Mouse (Mus musculus) bone marrow, adult 2 months (tissue): Measurements from ENCODE around the gene Hltf. TPM values are rescaled to one million over a fixed set of nuclear protein-coding genes. Genes with fewer than 3 reads are reported as not detected.

Experiments
- H3K27ac ChIP-seq: fragments of 200-500 bp; 2 replicates; pipeline ENCODE4 v1.5.1; 2012; ENCODE audit warnings: low read depth, mild to moderate bottlenecking, control low read depth, inconsistent platforms, low read length; ENCODE audit not compliant: control insufficient read depth, poor library complexity, insufficient read depth
- H3K4me1 ChIP-seq: fragments of 200-500 bp; 2 replicates; pipeline ENCODE4 v1.6.1; 2011; ENCODE audit warnings: low read length; ENCODE audit not compliant: control insufficient read depth, insufficient read depth
- H3K4me3 ChIP-seq: fragments of 200-500 bp; replicated peaks from 2 replicates; pipeline ENCODE3; 2011; ENCODE audit warnings: mild to moderate bottlenecking, low read depth, low read length, control low read depth; ENCODE audit not compliant: control insufficient read depth
- CTCF ChIP-seq: fragments of 200-500 bp; IDR thresholded peaks from 2 replicates; pipeline ENCODE4 v1.5.1; 2011; ENCODE audit warnings: low read length, control low read depth; ENCODE audit not compliant: control insufficient read depth, insufficient read depth
- POLR2A ChIP-seq: fragments of 200-500 bp; IDR thresholded peaks from 2 replicates; pipeline ENCODE4 v1.6.1; 2011; ENCODE audit warnings: low read depth, mild to moderate bottlenecking, control low read depth, low read length, borderline replicate concordance; ENCODE audit not compliant: control insufficient read depth
- WGBS: fragments of 180-500 bp; shearing (Covaris S2); methylation state at CpG from one replicate; pipeline ENCODE4 v1.1.7; 2018; 5-methylcytosine and 5-hydroxymethylcytosine counted together
- polyA plus RNA-seq: library from polyadenylated mRNA; stranded (reverse); fragments of >200 nt; gene quantifications from 2 replicates; pipeline ENCODE4 v1.2.4, GENCODE M21; 2011; ENCODE audit warnings: low replicate concordance; ENCODE audit not compliant: missing spikeins, insufficient read depth, insufficient read length

Gene Hltf
- polyA plus RNA-seq, 1 experiment = 17.8 TPM

- TF ChIP-seq POLR2A = no peak
- TF ChIP-seq CTCF = no peak
- H3K27ac ChIP-seq = no peak overlapping the region
Observed at GRCm38 (mm10) chr3:20144401-20144800, 86.8 kb downstream of the Hltf start.

GRCm38 (mm10) chr3:20145696-20146113, 88.1 kb downstream of the Hltf start:
- Histone ChIP-seq H3K27ac (no peak overlapping the region), H3K4me1 (no peaks in the 10 kb centered on the region; the same call in 1 of the 2 replicates), H3K4me3 (no peak overlapping the region)
- WGBS = 71% methylated on average over 1 of the region's 1 CpGs
- TF ChIP-seq POLR2A = no peak
- TF ChIP-seq CTCF = no peak

More at GRCm38 (mm10) chr3:20144401-20144800, 86.8 kb downstream of the Hltf start:
- H3K4me3 ChIP-seq = no peak overlapping the region
- no peaks in the 10 kb centered on the region; the same call in 1 of the 2 replicates for H3K4me1 ChIP-seq
- 83% methylated on average over 2 of the region's 2 CpGs for WGBS

GRCm38 (mm10) chr3:20146884-20147395, 89.3 kb downstream of the Hltf start:
- Histone ChIP-seq H3K4me1 (no peaks in the 10 kb centered on the region; the same call in 1 of the 2 replicates), H3K27ac (no peak overlapping the region), H3K4me3 (no peak overlapping the region)
- TF ChIP-seq POLR2A (no peak), CTCF (no peak)
- WGBS = 83% methylated on average over 7 of the region's 7 CpGs

GRCm38 (mm10) chr3:20147647-20148046, 90.0 kb downstream of the Hltf start:
- Histone ChIP-seq H3K27ac (no peak overlapping the region), H3K4me3 (no peak overlapping the region), H3K4me1 (no peaks in the 10 kb centered on the region; the same call in 1 of the 2 replicates)
- WGBS = 95% methylated on average over 5 of the region's 5 CpGs
- TF ChIP-seq POLR2A (no peak), CTCF (no peak)

- 77% methylated on average over 2 of the region's 2 CpGs for WGBS
- no peak overlapping the region for H3K4me3 ChIP-seq
- H3K4me1 ChIP-seq = no peaks in the 10 kb centered on the region; the same call in 1 of the 2 replicates
- TF ChIP-seq POLR2A (no peak), CTCF (no peak)
- H3K27ac ChIP-seq = no peak overlapping the region
Observed at GRCm38 (mm10) chr3:20150511-20150910, 92.9 kb downstream of the Hltf start.

GRCm38 (mm10) chr3:20151651-20152050, 94.0 kb downstream of the Hltf start:
- no peak for TF ChIP-seq POLR2A
- no peak for TF ChIP-seq CTCF
- H3K4me3 ChIP-seq = no peak overlapping the region
- WGBS = 85% methylated on average over 3 of the region's 3 CpGs
- no peak overlapping the region for H3K27ac ChIP-seq
- H3K4me1 ChIP-seq = no peaks in the 10 kb centered on the region; the same call in 1 of the 2 replicates

- WGBS = under 1% methylated on average over 72 of the region's 73 CpGs
- TF ChIP-seq CTCF (no peak), POLR2A (peak; percentile 48; the same call in 1 of the 2 replicates)
- H3K4me3 ChIP-seq = peak within 1 kb of the TSS; percentile 62
- H3K27ac ChIP-seq = peak within 1 kb of the TSS; percentile 89
- no peaks in the 10 kb centered on the region; the same call in 1 of the 2 replicates for H3K4me1 ChIP-seq
Observed at GRCm38 (mm10) chr3:20154531-20155367, 97.1 kb downstream of the Hltf start, which contains the start of gene Gyg. Gene Gyg (minus strand): TSS chr3:20155317.

- Histone ChIP-seq H3K4me3 (no peak overlapping the region), H3K4me1 (no peaks in the 10 kb centered on the region; the same call in 1 of the 2 replicates), H3K27ac (no peak overlapping the region)
- TF ChIP-seq POLR2A (no peak), CTCF (no peak)
- 6% methylated on average over 6 of the region's 6 CpGs for WGBS
Observed at GRCm38 (mm10) chr3:20155476-20155875, 97.9 kb downstream of the Hltf start.
